Mouse (Mus musculus): ENCODE data around the gene Cox5a. TPM values are rescaled to one million over a fixed set of nuclear protein-coding genes. Genes with fewer than 3 reads are reported as not detected.

The Cox5a gene
- polyA plus RNA-seq (2012; rRNA removed) = 861 and 1,299 TPM in 2 replicates

GRCm38 (mm10) chr9:57521056-57521911, at the start of gene Cox5a:
Cox5a (plus strand) TSS chr9:57521274.

DNA sequence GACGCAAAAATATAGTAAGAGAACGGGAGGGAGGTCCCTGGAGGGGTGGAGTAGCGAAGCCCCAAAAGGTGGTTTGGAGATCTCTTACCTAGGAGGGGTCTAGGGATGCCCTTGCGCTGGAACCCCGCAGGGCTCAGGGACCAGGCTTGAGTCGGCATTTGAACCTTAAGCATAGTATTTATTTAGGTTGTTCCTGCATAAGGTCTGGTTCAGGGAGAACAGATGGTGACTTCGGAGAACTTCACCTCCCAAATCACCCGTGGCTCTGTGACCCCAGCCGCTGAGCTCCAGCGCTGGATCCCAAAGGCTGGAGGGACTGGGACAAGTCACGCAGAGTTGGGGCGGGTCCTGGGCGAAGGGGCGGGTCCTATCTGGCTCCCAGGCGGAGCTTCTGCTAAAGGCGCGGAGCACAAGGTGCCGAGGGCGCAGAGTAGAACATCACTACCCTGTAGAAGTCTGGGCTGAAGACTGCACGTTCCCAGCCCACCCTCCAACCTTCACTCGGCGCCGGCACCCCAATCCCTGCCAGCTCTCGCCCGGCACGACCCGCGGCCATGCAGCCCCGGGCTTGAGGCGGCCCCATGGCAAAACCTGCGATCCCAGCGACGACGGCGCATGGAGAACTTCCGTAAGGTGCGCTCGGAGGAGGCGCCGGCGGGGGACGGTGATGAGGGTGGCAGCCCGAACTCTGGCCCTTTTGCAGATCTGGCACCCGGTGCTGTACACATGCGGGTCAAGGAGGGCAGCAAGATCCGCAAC, 17.3 kb upstream of the Cox5a start, which contains the start of gene Rpp25:
Gene Rpp25, plus strand, starts transcription at position 405 of the 759 bp plus-strand sequence.

DNA sequence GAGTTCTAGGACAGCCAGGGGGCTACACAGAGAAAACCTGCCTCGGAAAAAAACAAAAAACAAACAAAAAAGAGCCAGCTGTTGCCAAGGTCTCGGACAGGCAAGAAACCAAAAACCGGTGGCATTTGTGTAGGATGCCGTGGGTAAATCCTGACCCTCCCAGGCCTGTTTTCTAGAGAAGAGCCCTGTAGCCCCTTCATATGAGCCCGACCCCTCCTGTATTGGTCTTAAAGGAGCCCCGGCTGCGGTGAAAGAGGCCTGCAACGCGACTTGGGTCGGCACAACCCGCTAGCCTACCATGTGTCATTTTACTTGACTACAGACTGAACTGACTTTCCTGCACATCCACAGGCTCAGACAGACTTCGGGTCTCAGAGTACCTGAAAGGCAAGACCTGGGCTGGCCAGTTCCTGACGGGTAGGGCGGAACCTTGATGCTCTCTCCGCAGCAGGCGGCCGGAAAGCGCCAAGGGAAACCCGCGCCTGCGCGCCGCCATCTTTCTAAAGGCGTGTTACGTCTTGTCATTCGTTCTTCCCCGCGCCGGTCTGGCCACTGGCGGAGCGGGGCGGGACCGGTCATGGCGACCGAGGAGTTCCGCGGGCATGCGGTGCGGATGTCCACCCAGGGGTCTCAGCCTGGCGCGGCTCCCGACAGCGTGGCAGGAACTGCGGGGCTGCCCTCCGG, 16.1 kb downstream of the Cox5a start, which contains the start of gene Fam219b:
Gene Fam219b, plus strand, starts transcription at position 485 of the 684 bp plus-strand sequence.

GRCm38 (mm10) chr9:57552139-57552887, 31.2 kb downstream of the Cox5a start, which contains the start of gene Mpi:
Mpi (minus strand) TSS chr9:57552763.

DNA sequence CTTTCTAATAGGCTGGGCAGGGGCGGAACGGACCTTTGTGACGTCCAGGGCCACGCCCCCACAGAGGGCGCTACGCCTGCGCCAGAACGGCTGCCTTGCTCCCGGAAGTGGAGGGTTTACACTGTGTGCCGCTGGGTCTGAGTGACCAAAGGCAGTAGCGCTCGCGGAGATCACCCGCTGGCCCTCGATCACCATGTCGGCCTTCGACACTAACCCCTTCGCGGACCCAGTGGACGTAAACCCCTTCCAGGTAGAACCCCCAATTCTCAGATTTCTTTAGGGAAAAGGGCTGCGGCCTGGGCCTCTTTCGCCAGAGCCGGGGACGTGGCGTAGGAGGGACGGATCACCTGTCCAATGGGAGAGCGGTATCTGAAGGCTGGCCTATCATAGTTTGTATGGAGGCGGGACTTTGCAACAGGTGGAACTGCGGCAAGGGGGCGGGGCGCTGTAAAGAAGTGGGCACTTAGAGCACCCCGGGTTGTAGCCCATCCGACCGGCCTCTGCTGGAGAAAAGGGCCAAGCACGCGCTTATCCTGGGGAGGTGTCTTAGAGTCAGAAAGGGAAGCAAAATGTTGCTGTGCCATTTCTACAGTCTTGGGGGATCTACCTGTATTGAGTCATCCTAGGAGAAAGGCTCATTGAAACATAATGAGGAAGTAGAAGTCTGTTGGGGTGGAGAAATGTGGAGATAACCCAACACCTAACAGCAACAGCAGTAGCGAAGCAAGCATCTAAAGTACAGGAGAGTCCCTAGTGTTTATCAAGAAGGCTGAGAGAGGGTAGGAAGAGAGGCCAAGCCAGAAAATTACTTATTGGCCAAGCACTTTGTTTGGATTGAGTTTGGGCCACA, 40.0 kb downstream of the Cox5a start, which contains the start of gene Scamp2:
Gene Scamp2, plus strand, starts transcription at position 83 of the 850 bp plus-strand sequence.

Other genes with a start within 250 kb of the Cox5a start
- gene Ppcdc, start 81.2 kb upstream of the Cox5a start, polyA plus RNA-seq (2012; rRNA removed) = 18.1 and 36.2 TPM in 2 replicates
- 56.8 and 82.8 TPM in 2 replicates for gene Scamp5, start 53.2 kb upstream of the Cox5a start, polyA plus RNA-seq (2012; rRNA removed)
- 1.7 and 2.3 TPM in 2 replicates for gene Rpp25, start 17.2 kb upstream of the Cox5a start, polyA plus RNA-seq (2012; rRNA removed)
- 12.9 and 15.3 TPM in 2 replicates for gene Fam219b, start 16.3 kb downstream of the Cox5a start, polyA plus RNA-seq (2012; rRNA removed)
- 82.5 and 86.0 TPM in 2 replicates for gene Mpi, start 31.5 kb downstream of the Cox5a start, polyA plus RNA-seq (2012; rRNA removed)
- 203 and 252 TPM in 2 replicates for gene Scamp2, start 39.7 kb downstream of the Cox5a start, polyA plus RNA-seq (2012; rRNA removed)
- 20.8 and 23.1 TPM in 2 replicates for gene Ulk3, start 68.2 kb downstream of the Cox5a start, polyA plus RNA-seq (2012; rRNA removed)
- gene Cplx3, start 85.0 kb downstream of the Cox5a start, polyA plus RNA-seq (2012; rRNA removed) = not detected in 2 replicates
- gene Lman1l, start 99.5 kb downstream of the Cox5a start, polyA plus RNA-seq (2012; rRNA removed) = 0.16 TPM in 1 of 2 replicates, not detected in the other
- gene Csk, start 132.4 kb downstream of the Cox5a start, polyA plus RNA-seq (2012; rRNA removed) = 66.2 and 75.8 TPM in 2 replicates
- gene Cyp1a2, start 162.4 kb downstream of the Cox5a start, polyA plus RNA-seq (2012; rRNA removed) = 0.16 TPM in 1 of 2 replicates, not detected in the other
- 0.03 and 0.10 TPM in 2 replicates for gene Cyp1a1, start 166.7 kb downstream of the Cox5a start, polyA plus RNA-seq (2012; rRNA removed)
- 8.5 and 9.9 TPM in 2 replicates for gene Edc3, start 187.3 kb downstream of the Cox5a start, polyA plus RNA-seq (2012; rRNA removed)
- 80.4 and 90.5 TPM in 2 replicates for gene Clk3, start 244.6 kb downstream of the Cox5a start, polyA plus RNA-seq (2012; rRNA removed)